Mouse (Mus musculus): ENCODE data around the gene 1700020L24Rik. TPM values are rescaled to one million over a fixed set of nuclear protein-coding genes. Genes with fewer than 3 reads are reported as not detected.

Gene 1700020L24Rik
- polyA plus RNA-seq, 1 experiment from 2014 or later: 1.2 TPM

- ATAC-seq (ENCODE audit: low FRiP score, low TSS enrichment): no peak
- WGBS: 26% methylated on average over 19 of the region's 19 CpGs
- peaks cover 55% of the 10 kb centered on the region for H3K27me3 ChIP-seq (ENCODE audit: control insufficient read depth, insufficient read depth, low read length)
Observed at GRCm38 (mm10) chr11:83445001-83445400, 7.5 kb downstream of the 1700020L24Rik start.

GRCm38 (mm10) chr11:83447612-83448011 lies 10.1 kb downstream of the 1700020L24Rik start:
- DNase-seq (no peak), ATAC-seq (ENCODE audit: low FRiP score, low TSS enrichment) (no peak)
- H3K4me3 ChIP-seq (replicated peaks; ENCODE audit: low read depth, low read length): no peak overlapping the region
- H3K9me3 ChIP-seq (ENCODE audit: control insufficient read depth, low read length): no peaks in the 10 kb centered on the region
- H3K27me3 ChIP-seq (ENCODE audit: control insufficient read depth, insufficient read depth, low read length): peaks cover 36% of the 10 kb centered on the region
- H3K9ac ChIP-seq (replicated peaks; ENCODE audit: low read length): no peak overlapping the region
- no peak overlapping the region for H3K4me2 ChIP-seq (ENCODE audit: low read length)
- no peaks in the 10 kb centered on the region for H3K36me3 ChIP-seq (ENCODE audit: control insufficient read depth, insufficient read depth, low read length)
- H3K27ac ChIP-seq (replicated peaks; ENCODE audit: low read depth, low read length): no peak overlapping the region
- WGBS: 77% methylated on average over 10 of the region's 10 CpGs
- H3K4me1 ChIP-seq (ENCODE audit: control insufficient read depth, insufficient read depth, low read length): peaks cover 3% of the 10 kb centered on the region; the same call in 1 of the 2 replicates

More at GRCm38 (mm10) chr11:83445001-83445400, 7.5 kb downstream of the 1700020L24Rik start:
- Histone ChIP-seq H3K9ac (replicated peaks; ENCODE audit: low read length) (no peak overlapping the region), H3K4me1 (ENCODE audit: control insufficient read depth, insufficient read depth, low read length) (peaks cover 3% of the 10 kb centered on the region; the same call in 1 of the 2 replicates), H3K4me2 (ENCODE audit: low read length) (0 out of 2 replicates have a peak overlapping the region, but pooled peaks have one; percentile 13), H3K27ac (replicated peaks; ENCODE audit: low read depth, low read length) (no peak overlapping the region), H3K36me3 (ENCODE audit: control insufficient read depth, insufficient read depth, low read length) (no peaks in the 10 kb centered on the region), H3K4me3 (replicated peaks; ENCODE audit: low read depth, low read length) (0 out of 2 replicates have a peak overlapping the region, but pooled peaks have one; percentile 7), H3K9me3 (ENCODE audit: control insufficient read depth, low read length) (no peaks in the 10 kb centered on the region)
- DNase-seq: no peak

GRCm38 (mm10) chr11:83448021-83448926 lies 10.8 kb downstream of the 1700020L24Rik start:
- no peak overlapping the region for H3K4me2 ChIP-seq (ENCODE audit: low read length)
- no peak for DNase-seq
- 41% methylated on average over 16 of the region's 16 CpGs for WGBS
- ATAC-seq (ENCODE audit: low FRiP score, low TSS enrichment): no peak
- no peaks in the 10 kb centered on the region for H3K9me3 ChIP-seq (ENCODE audit: control insufficient read depth, low read length)
- H3K36me3 ChIP-seq (ENCODE audit: control insufficient read depth, insufficient read depth, low read length): no peaks in the 10 kb centered on the region
- H3K9ac ChIP-seq (replicated peaks; ENCODE audit: low read length): no peak overlapping the region
- no peak overlapping the region for H3K4me3 ChIP-seq (replicated peaks; ENCODE audit: low read depth, low read length)
- no peak overlapping the region for H3K27ac ChIP-seq (replicated peaks; ENCODE audit: low read depth, low read length)
- peaks cover 31% of the 10 kb centered on the region for H3K27me3 ChIP-seq (ENCODE audit: control insufficient read depth, insufficient read depth, low read length)
- H3K4me1 ChIP-seq (ENCODE audit: control insufficient read depth, insufficient read depth, low read length): peaks cover 3% of the 10 kb centered on the region; the same call in 1 of the 2 replicates

GRCm38 (mm10) chr11:83448927-83449236 lies 11.4 kb downstream of the 1700020L24Rik start:
- Histone ChIP-seq H3K9me3 (ENCODE audit: control insufficient read depth, low read length) (no peaks in the 10 kb centered on the region), H3K4me3 (replicated peaks; ENCODE audit: low read depth, low read length) (no peak overlapping the region), H3K27me3 (ENCODE audit: control insufficient read depth, insufficient read depth, low read length) (peaks cover 24% of the 10 kb centered on the region), H3K4me2 (ENCODE audit: low read length) (no peak overlapping the region), H3K27ac (replicated peaks; ENCODE audit: low read depth, low read length) (no peak overlapping the region), H3K36me3 (ENCODE audit: control insufficient read depth, insufficient read depth, low read length) (no peaks in the 10 kb centered on the region), H3K4me1 (ENCODE audit: control insufficient read depth, insufficient read depth, low read length) (peaks cover 3% of the 10 kb centered on the region; the same call in 1 of the 2 replicates), H3K9ac (replicated peaks; ENCODE audit: low read length) (no peak overlapping the region)
- no peak for ATAC-seq (ENCODE audit: low FRiP score, low TSS enrichment)
- DNase-seq: no peak

GRCm38 (mm10) chr11:83449298-83449697 lies 11.8 kb downstream of the 1700020L24Rik start:
- Histone ChIP-seq H3K36me3 (ENCODE audit: control insufficient read depth, insufficient read depth, low read length) (no peaks in the 10 kb centered on the region), H3K27me3 (ENCODE audit: control insufficient read depth, insufficient read depth, low read length) (peaks cover 22% of the 10 kb centered on the region), H3K4me2 (ENCODE audit: low read length) (no peak overlapping the region), H3K4me1 (ENCODE audit: control insufficient read depth, insufficient read depth, low read length) (peaks cover 3% of the 10 kb centered on the region; the same call in 1 of the 2 replicates), H3K9me3 (ENCODE audit: control insufficient read depth, low read length) (no peaks in the 10 kb centered on the region), H3K9ac (replicated peaks; ENCODE audit: low read length) (no peak overlapping the region), H3K27ac (replicated peaks; ENCODE audit: low read depth, low read length) (no peak overlapping the region), H3K4me3 (replicated peaks; ENCODE audit: low read depth, low read length) (no peak overlapping the region)
- ATAC-seq (ENCODE audit: low FRiP score, low TSS enrichment) (no peak), DNase-seq (no peak)
- 74% methylated on average over 4 of the region's 4 CpGs for WGBS

- no peaks in the 10 kb centered on the region for H3K9me3 ChIP-seq (ENCODE audit: control insufficient read depth, low read length)
- no peak overlapping the region for H3K4me2 ChIP-seq (ENCODE audit: low read length)
- peaks cover 10% of the 10 kb centered on the region for H3K27me3 ChIP-seq (ENCODE audit: control insufficient read depth, insufficient read depth, low read length)
- WGBS: 21% methylated on average over 1 of the region's 1 CpGs
- no peak for ATAC-seq (ENCODE audit: low FRiP score, low TSS enrichment)
- H3K27ac ChIP-seq (replicated peaks; ENCODE audit: low read depth, low read length): no peak overlapping the region
- H3K4me3 ChIP-seq (replicated peaks; ENCODE audit: low read depth, low read length): no peak overlapping the region
- H3K4me1 ChIP-seq (ENCODE audit: control insufficient read depth, insufficient read depth, low read length): peaks cover 3% of the 10 kb centered on the region; the same call in 1 of the 2 replicates
- DNase-seq: no peak
- no peaks in the 10 kb centered on the region for H3K36me3 ChIP-seq (ENCODE audit: control insufficient read depth, insufficient read depth, low read length)
- no peak overlapping the region for H3K9ac ChIP-seq (replicated peaks; ENCODE audit: low read length)
Observed at GRCm38 (mm10) chr11:83450550-83450949, 13.1 kb downstream of the 1700020L24Rik start.

GRCm38 (mm10) chr11:83451281-83451680 lies 13.8 kb downstream of the 1700020L24Rik start:
- peaks cover 7% of the 10 kb centered on the region; the same call in 1 of the 2 replicates for H3K27me3 ChIP-seq (ENCODE audit: control insufficient read depth, insufficient read depth, low read length)
- H3K9ac ChIP-seq (replicated peaks; ENCODE audit: low read length): no peak overlapping the region
- H3K4me1 ChIP-seq (ENCODE audit: control insufficient read depth, insufficient read depth, low read length): peaks cover 3% of the 10 kb centered on the region; the same call in 1 of the 2 replicates
- H3K4me2 ChIP-seq (ENCODE audit: low read length): no peak overlapping the region
- DNase-seq: no peak
- no peaks in the 10 kb centered on the region for H3K9me3 ChIP-seq (ENCODE audit: control insufficient read depth, low read length)
- no peak overlapping the region for H3K4me3 ChIP-seq (replicated peaks; ENCODE audit: low read depth, low read length)
- no peaks in the 10 kb centered on the region for H3K36me3 ChIP-seq (ENCODE audit: control insufficient read depth, insufficient read depth, low read length)
- H3K27ac ChIP-seq (replicated peaks; ENCODE audit: low read depth, low read length): no peak overlapping the region
- no peak for ATAC-seq (ENCODE audit: low FRiP score, low TSS enrichment)
- 89% methylated on average over 10 of the region's 10 CpGs for WGBS

GRCm38 (mm10) chr11:83454548-83454947 lies 17.1 kb downstream of the 1700020L24Rik start:
- Histone ChIP-seq H3K9me3 (ENCODE audit: control insufficient read depth, low read length) (no peaks in the 10 kb centered on the region), H3K27ac (replicated peaks; ENCODE audit: low read depth, low read length) (no peak overlapping the region), H3K4me1 (ENCODE audit: control insufficient read depth, insufficient read depth, low read length) (0 out of 2 replicates have a peak, but pooled peaks cover 4% of the 10 kb centered on the region), H3K36me3 (ENCODE audit: control insufficient read depth, insufficient read depth, low read length) (no peaks in the 10 kb centered on the region), H3K9ac (replicated peaks; ENCODE audit: low read length) (no peak overlapping the region), H3K4me2 (ENCODE audit: low read length) (no peak overlapping the region), H3K4me3 (replicated peaks; ENCODE audit: low read depth, low read length) (no peak overlapping the region), H3K27me3 (ENCODE audit: control insufficient read depth, insufficient read depth, low read length) (peaks cover 2% of the 10 kb centered on the region; the same call in 1 of the 2 replicates)
- ATAC-seq (ENCODE audit: low FRiP score, low TSS enrichment): no peak
- WGBS: 52% methylated on average over 4 of the region's 4 CpGs
- no peak for DNase-seq
